Mouse (Mus musculus) common myeloid progenitor, adult 5-6 weeks (primary cell): ENCODE measurements around the gene Trpm5. TPM values are rescaled to one million over a fixed set of nuclear protein-coding genes. Genes with fewer than 3 reads are reported as not detected.

Experiments
- ATAC-seq: replicated peaks from 2 replicates; pipeline ENCODE4 v1.8.0; 2016; ENCODE audit warnings: low read depth, mild to moderate bottlenecking, moderate TSS enrichment, inconsistent platforms; ENCODE audit not compliant: poor library complexity, severe bottlenecking
- total RNA-seq: library from RNA; stranded (forward); fragments of 200-1000, 187-1606 nt; gene quantifications from 2 replicates; pipeline ENCODE4 v1.2.3, GENCODE M21; 2017

Gene Trpm5
- total RNA-seq, 1 experiment from 2014 or later, result not detected

DNA sequence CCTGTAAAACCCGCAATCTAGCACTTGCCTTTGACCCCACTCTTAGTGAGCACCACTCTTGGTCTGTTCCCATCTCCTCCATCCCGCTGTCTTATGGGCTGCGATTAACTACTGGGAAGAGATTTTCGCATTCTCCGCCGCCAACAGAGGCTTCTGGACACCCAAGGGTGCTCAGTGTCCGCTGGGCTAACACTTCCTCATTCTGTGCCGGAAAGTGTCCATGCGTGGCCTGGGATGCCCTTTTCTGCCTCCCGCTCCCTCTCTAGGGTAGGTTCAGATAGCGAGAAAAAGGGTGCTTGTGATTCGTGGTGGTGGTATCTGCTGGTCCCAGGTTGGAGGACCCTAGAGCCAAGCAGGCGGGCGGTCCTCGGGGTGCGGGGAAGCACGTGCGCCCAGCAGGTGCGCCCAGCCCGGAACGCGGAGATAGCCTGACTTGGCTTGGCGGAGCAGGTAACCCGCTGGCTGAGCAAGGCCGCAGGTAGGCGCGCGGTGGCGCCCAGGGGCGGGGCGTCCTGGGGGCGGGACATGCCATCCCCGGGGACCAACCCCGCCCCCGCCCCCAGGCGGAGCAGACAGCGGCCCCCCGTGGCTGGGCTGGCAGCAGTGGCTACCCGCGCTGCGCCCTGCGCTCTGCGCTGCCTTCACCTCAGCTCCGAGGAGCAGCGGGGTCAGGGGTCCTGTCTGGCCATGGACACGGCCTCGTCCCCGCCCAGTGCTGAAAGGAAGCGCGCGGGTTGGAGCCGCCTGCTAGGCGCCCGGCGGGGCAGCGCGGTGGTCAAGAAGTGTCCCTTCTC lies 12.4 kb upstream of the Trpm5 start:
- peak; percentile 40 for ATAC-seq

DNA sequence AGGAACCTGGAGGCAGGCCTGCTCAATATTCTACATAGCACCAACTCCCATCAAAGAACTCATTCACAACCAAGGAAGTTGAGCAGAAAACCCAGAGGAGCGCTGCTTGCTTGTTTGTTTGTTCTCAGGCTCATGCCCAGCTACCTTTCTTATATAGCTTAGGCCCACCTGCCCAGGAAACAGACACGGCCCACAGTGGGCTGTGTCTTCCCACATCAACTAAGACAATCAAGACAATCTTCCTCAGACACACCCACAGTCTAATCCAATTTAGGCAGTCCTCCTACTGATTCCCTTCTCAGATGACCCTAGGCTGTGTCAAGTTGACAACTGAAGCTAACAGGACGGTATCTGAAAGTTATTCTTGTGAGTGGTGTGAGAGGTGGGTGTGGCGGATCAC lies 11.6 kb upstream of the Trpm5 start, which contains the start of gene Kcnq1:
TSS of gene Kcnq1 (plus strand) at position 301 of the 400 bp plus-strand sequence.
- no peak for ATAC-seq

DNA sequence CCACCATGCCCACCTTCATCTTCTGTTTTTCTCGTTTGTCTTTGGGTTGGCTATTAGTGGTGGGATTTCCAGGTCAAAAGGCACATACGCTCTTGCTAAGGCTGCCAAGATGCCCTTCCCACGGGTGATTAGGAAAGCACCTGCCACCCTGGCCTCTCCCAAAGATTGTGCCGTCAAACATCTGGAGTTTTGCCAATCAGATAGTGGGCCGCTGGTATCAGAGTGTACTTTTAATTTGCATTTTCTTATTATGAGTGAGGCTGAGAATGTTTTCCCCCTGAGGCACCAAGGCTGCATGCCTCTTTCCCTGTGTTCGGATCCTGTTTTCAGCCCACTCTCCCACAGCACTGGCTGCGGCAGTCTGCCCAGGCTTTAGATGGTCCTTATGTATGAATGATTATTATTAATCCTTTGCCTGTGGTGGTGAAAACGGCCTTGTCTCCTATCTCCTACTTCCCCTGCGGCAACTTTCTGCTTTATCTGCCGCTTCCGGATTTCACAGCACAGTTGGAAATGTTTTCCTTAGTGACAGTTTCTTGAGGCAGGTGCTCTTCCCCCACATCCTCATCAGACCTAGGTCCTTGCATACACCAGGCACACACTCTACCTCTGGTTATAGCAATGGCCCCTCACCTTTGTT lies 10.9 kb upstream of the Trpm5 start:
- ATAC-seq, result no peak

DNA sequence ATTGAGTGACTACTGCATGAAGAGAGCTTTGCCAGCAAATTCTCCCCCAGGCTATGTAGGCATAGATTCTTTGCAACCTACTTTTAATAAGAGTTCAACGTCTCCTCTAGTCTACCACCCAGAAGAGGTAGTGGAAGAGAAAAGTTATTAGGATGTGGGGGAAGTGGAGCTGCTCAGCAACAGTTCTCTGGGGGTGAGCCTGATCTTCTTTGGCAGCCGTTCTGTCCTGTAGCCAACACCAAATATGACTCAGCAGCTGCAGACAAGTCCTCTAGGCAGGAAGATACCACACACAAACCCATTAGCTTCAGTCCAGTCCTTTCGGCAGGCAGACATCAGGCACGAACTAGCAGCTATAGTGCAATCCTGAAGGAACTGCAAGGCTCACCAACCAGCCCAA lies 6.3 kb upstream of the Trpm5 start:
- ATAC-seq, result peak; percentile 54; the same call in 1 of the 2 replicates

DNA sequence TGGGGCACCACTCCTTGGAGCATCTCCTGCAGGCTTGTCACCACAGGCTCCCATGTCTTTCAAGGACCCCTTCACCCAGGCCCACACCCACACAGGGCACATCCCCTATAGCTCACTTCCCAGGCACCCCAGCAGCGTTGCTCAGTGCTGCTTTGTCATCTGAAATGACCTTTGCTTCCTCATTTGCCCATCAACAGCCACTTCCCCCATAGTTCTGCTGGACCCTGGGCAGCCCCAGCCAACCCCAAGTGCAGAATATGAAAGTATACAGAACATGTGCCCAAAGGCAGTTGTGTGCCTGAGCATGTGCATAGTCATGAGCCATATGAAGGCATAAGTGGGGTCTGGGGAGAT lies 1.1 kb upstream of the Trpm5 start:
- ATAC-seq, result peak; percentile 60; the same call in 1 of the 2 replicates

DNA sequence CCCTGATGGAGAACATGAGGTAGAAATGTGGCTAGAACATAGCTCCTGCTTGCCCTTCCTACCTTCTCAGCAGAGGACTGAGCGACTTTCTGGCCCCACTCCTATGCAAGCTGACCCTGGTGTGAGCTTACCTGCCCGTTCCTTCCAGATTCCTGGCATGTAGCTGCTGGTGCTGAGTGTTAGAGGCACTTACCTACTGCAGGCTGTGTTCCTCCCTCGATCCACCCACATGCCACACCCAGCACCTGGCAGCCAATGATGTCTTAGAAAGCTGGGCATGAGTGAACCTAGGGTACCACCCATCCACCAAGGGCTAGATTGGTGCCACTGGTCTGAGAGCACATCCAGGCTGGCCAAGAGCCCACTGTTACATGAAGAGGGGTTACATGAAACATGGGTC lies 595 bp downstream of the Trpm5 start:
- no peak for ATAC-seq

DNA sequence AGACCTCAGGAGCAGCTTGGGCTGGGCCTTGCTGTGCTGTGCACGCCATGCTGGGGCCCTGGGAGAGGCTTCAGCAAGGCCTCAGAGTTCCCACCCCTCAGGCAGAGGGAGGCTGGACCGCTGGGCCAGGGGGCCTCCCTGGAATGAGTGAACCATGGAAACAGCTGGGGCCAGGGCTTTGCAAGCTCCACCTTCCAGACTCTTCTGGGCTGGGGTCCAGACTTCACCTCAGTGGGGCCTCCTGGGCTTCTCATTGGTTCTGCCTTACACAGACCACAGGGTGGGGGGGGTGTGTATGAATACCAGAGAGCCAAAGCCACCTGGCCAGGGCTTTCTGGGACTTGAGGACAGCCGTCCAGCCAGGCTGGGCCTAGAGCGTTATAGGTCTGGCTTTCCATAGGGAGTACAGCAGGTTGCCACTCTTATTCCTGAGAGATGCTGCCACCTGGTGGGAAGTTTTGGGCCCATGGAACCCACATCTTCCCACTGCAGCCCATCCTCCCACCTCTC lies 7.3 kb downstream of the Trpm5 start:
- no peak for ATAC-seq

DNA sequence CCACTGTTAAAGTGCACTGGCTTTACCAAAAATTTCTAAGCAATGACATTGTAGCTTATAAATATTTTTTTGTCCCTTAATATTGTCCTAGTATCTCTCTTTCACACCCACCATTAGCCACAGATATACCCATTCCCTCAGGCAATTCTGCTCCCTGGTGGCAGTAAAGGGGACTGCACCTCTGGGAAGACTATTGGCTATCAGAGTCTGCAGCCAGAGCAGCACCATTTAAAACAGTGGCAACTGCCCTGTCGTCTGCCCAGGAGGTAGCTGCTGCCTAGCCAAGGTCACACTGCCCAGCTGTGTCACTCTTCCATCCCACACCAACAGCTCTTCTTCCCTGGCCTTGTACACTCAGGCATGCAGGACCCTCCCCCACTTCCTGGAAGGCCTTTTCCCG lies 8.1 kb downstream of the Trpm5 start:
- peak; percentile 84 for ATAC-seq

DNA sequence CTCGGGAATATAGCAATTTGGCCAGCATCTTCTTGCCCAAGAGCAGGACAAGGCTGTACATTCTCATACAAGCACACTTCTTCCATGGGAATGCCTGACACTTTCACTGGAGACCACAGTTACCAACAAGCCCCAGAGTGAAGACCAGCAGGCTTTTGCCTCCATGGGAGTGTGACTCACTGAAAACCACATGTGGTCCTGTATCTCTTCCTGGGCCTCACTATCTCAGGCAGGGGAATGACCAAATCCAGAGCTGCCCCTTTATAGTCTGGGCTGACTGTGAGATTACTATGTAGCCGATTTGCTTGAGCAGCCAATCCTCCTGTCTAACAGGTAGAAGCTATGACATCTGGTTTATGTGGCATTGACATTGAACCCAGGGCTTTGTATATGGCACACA lies 10.7 kb downstream of the Trpm5 start:
- ATAC-seq, result no peak

DNA sequence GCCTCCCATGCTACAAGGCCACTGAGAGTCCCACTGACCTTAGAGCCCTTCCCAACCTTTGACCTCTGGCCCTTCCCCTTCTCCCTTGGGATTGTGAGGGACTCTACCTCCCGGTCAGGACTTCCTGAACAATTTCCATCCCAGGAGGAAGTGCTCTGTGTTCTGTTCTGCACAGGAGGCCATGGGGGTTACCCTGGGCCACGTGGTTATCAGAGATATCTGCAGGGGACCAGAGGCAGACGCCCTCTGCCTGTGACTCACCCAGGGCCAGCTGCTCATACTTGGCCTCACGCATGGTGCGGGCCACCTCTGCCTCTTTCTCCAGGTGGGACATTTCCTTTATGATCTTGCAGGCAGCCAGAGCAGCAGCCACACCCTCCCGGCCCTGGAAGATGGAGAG lies 12.4 kb downstream of the Trpm5 start:
- ATAC-seq, result no peak

DNA sequence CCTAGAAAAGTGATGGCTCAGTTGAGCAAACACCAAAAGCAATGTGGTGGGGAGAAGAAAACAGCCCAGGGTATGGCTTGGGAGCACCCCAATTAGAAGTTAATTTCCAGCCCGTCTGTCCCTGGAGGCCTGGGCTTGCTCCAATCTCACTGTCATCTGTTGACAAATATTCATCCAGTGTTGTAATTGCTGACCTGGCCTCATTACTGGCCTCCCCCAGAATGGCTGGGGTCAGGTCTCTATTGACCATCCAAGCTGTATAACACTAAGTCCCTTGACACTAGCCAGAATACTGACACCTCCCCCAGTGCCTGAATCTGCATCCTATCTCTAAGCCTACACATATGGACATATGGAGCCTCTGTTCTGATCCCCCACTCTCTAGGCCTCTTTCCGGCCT lies 17.1 kb downstream of the Trpm5 start:
- ATAC-seq, result no peak

DNA sequence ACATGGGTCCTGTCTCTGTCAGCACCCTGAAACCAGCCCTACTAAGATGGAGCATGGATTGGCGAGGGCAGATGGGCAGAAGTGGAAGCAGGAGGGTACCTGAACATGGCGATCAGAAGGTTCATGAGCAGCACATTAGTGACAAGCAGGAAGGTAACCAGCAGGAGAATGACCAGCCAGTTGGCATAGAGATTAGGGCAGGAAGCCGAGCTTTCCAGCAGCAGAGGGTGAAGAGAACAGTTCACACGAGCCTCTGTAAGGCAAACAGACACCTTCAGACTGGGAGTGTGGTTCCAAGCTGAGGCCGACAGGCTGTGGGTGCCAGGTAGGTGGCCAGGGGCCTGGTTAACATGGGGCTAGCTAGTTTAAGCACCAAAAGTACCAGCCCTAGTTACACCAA lies 19.0 kb downstream of the Trpm5 start:
- ATAC-seq, result no peak

DNA sequence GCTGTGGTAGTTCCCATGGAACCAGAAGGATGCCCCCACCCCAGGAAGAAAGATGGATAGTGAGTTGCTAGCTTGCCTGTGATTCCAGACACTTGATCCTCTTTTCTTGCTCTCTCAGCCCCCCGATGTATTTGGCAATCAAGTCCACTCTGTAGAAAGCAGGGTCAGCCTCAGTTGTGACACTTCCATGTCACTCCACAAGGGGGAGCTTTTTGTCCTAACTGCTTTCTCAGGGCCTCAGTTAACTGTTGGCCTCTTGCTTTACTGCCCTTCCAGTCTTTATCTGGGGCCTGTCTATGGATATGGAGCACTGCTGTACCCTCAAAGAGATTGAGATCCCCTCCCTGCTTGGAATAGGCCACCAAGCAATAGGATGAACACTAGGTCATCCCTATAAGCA lies 21.4 kb downstream of the Trpm5 start:
- ATAC-seq, result no peak

DNA sequence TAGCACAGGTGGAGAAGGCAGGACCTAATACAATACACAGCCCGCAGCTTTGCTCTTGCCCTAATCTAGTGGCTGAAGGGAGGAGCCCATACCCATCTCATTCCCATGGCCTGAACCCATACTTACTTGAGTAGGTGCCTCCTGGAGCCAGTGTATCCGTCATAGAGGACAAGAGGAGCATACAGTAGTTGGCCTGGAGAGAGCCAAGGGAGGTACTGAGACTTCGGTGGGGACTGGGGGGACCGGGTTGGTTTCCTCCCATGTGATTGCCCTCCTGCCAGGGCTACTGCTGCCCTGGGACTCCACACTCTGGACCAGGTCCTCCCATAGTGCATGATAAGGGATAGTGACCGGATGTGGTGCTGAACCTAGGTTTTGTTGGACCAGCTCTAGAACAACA lies 21.8 kb downstream of the Trpm5 start:
- no peak for ATAC-seq

DNA sequence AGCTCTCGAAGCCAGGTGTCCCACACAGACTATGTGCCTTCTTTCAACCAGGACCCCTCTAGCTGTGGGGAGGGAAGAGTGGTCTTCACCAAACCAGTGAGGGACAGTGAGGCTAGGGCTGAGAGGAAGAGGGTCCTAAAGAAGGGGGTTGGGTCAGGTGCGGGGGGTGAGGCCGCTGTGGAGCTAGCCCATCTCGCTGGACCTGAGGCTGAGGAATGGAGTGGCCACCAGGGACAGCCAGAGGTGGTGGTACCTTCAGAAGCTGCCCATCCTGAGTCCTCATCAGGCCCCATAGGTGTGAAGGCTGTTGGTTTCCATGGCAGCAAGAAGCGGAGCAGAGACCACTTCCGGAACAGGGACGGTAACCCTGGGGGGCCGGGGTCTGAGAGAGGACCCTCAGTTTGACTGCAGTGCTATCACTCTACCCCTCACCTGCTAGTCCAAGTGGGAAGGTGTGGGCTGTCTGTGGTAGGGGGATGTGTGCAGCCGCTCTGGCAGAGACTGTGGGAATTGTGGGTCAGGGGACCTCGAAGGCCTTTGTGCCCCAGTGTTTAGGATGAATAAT lies 23.9 kb downstream of the Trpm5 start:
- no peak for ATAC-seq

DNA sequence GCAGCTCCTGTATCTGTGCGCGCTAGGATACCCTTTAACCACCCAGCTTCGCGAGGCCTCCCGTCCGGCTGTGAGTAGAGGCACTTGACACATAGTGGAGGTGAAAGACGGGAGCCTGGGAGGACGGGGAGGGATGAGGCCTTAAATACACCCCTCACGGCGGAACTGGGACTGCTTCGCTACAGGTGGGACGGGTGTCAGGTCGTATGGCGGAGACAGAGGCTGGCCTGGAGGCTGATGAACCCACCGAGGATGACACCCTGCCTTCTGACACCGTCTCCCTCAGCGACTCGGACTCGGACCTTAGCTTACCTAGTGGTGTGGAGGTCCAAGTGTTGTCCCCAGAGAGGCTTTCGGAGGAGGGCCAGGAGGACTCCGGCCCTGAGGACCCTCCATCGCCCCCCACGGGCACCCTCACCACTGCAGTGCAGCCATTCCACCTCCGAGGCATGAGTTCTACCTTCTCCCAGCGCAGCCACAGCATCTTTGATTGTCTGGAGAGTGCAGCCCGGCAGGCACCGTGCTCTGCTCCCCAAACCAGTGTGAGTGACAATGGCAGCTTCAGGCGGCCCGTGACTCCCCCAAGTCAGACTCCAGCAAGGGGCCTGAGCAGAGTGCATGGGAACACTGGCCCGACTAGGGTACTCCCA lies 24.6 kb downstream of the Trpm5 start:
- peak; percentile 2; the same call in 1 of the 2 replicates for ATAC-seq

DNA sequence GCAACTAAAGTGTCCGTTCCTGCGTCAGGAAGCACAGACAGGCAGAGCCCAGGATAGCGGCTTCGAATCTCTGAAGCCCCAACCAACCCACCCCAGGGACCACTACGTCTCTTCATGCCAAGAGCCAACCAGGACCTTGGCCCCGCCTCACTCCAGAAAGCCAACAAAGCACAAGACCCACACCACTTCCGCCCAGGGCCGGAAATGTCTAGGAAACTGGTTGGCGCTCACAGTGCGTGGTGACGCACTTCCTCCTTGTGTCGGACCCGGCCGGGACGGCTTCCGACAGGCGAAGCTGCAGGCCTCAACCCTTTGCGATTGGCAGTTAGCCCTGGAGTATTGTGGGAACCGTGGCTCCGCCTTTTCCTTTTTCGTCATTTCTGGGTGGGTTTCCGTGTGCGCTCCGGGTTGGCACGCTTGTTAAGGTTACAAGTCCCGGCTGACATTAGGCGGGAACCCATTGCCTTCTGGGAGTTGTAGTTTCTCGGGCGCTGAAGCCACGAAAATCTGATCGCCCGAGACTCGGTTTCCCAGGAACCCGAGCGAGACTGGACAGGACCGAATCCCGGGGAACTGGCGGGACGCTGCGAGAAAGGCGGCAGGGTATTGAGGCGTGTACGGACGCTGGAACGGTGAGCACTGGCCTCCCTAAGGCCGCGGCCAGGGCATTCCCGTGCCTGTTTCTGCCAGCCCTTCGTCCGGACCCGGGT lies 25.4 kb downstream of the Trpm5 start, which contains the start of gene Tssc4:
TSS of gene Tssc4 (plus strand) at position 368 of the 710 bp plus-strand sequence.
- ATAC-seq, result peak; percentile 83

DNA sequence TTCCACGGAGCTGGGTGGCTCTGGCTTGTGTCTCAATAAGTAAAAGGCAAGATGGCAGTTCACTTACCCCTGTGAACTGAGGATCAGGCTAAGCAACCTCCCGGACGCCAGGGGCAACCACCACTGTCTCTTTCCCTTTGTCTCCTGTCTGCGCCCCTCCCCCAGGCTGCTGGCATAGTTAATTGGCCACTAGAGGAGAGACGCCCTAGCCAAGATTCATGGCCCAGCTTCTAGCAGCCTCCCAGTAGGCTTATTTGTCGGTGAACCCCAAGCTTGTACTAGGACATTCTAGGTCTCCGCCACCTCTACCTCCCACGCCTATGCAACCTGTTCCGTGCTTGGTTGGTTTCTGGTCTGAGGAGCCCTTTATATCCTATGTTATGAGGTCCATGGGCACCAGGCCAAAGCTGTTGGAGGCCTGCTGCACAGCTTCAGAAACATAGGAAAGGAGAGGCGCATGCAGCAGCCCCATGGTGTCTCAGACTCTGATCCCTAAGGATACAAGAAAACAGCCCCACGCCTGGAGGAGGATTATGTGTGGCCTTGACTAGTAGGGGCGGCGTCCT lies 26.0 kb downstream of the Trpm5 start:
- ATAC-seq, result no peak

DNA sequence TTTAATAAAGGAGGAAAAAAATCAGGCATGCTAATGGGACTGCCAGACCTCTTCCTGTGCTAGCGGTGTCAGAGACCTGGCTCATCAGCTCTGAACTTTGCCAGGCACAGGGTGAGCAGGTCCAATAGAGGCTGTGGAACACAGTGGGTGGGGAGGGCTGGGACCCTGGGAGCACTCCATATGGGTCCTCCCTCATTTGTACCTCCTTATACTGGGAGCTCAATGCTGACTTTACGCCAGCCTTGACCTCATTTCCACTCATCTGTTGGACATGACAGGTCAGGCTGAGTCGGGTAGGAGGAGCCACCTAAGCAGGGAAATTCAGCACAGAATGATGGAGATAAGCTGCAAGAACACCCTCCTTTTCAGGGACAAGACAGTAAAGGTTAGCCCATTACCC lies 26.5 kb downstream of the Trpm5 start:
- no peak for ATAC-seq

DNA sequence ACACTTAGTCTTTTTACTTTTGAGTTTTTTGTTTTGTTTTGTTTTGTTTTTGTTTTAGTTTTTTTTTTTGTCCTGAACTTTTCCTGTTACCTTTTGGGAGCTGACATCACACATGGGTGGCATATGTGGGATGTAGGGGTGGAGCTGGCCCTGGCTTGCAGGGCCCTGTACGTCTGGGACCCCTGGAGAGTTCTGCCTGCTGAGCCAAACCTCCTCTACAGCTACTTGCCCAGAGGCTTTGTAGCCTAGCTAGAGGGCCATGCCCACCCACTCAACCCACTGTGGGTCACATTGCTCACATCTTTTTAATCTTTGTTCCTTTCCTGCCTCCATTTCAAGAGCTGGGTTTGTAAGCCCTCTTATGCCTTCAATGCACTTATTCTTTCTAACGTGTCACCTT lies 27.0 kb downstream of the Trpm5 start:
- no peak for ATAC-seq
